Mouse (Mus musculus) adrenal gland, adult 10 weeks (tissue): ENCODE results near the gene Ecm1. TPM values are rescaled to one million over a fixed set of nuclear protein-coding genes. Genes with fewer than 3 reads are reported as not detected.

Experiments
- polyA plus RNA-seq: library from polyadenylated mRNA; stranded (reverse); fragments of 350-450 nt; fragmentation: Illumina TruSeq; extraction: RNeasy Lipid Tissue Mini Kit (QIAGEN cat#74804); gene quantifications from one replicate; pipeline ENCODE4 v1.2.3, GENCODE M21; 2014; ENCODE audit warnings: low read depth, low replicate concordance

The Ecm1 gene
- polyA plus RNA-seq: 34.2 TPM

GRCm38 (mm10) chr3:95739353-95740104 is at the start of gene Ecm1:
Ecm1 (minus strand) TSS chr3:95739569.

GRCm38 (mm10) chr3:95760106-95760505 is 20.7 kb upstream of the Ecm1 start, which contains the start of gene Tars2:
Tars2 (minus strand) TSS chr3:95760206.

GRCm38 (mm10) chr3:95687524-95688421 is 51.6 kb downstream of the Ecm1 start, which contains the start of gene Adamtsl4:
Adamtsl4 (minus strand) TSS chr3:95687917.

Other genes starting within 250 kb of the Ecm1 start
- 2.9 TPM for gene Ctsk, start 240.3 kb downstream of the Ecm1 start, polyA plus RNA-seq
- gene Ctss, start 212.8 kb downstream of the Ecm1 start, polyA plus RNA-seq: 147 TPM
- not detected for gene Hormad1, start 179.9 kb downstream of the Ecm1 start, polyA plus RNA-seq
- 126 TPM for gene Golph3l, start 150.6 kb downstream of the Ecm1 start, polyA plus RNA-seq
- 70.2 TPM for gene Ensa, start 114.6 kb downstream of the Ecm1 start, polyA plus RNA-seq
- gene Mcl1, start 80.8 kb downstream of the Ecm1 start, polyA plus RNA-seq: 456 TPM
- 0.47 TPM for gene Adamtsl4, start 51.7 kb downstream of the Ecm1 start, polyA plus RNA-seq
- 17.7 TPM for gene Tars2, start 20.6 kb upstream of the Ecm1 start, polyA plus RNA-seq
- 43.9 TPM for gene Rprd2, start 79.3 kb upstream of the Ecm1 start, polyA plus RNA-seq
- 31.8 TPM for gene Prpf3, start 116.3 kb upstream of the Ecm1 start, polyA plus RNA-seq
- gene Mrps21, start 131.9 kb upstream of the Ecm1 start, polyA plus RNA-seq: 39.8 TPM
- gene Ciart, start 142.7 kb upstream of the Ecm1 start, polyA plus RNA-seq: 0.29 TPM
- gene BC028528, start 152.4 kb upstream of the Ecm1 start, polyA plus RNA-seq: 46.0 TPM
- gene Aph1a, start 154.4 kb upstream of the Ecm1 start, polyA plus RNA-seq: 33.4 TPM
- gene Car14, start 165.1 kb upstream of the Ecm1 start, polyA plus RNA-seq: 5.4 TPM
- 188 TPM for gene Anp32e, start 189.7 kb upstream of the Ecm1 start, polyA plus RNA-seq